Mouse (Mus musculus): ENCODE results near the gene Srpx.

Gene Srpx

DNA sequence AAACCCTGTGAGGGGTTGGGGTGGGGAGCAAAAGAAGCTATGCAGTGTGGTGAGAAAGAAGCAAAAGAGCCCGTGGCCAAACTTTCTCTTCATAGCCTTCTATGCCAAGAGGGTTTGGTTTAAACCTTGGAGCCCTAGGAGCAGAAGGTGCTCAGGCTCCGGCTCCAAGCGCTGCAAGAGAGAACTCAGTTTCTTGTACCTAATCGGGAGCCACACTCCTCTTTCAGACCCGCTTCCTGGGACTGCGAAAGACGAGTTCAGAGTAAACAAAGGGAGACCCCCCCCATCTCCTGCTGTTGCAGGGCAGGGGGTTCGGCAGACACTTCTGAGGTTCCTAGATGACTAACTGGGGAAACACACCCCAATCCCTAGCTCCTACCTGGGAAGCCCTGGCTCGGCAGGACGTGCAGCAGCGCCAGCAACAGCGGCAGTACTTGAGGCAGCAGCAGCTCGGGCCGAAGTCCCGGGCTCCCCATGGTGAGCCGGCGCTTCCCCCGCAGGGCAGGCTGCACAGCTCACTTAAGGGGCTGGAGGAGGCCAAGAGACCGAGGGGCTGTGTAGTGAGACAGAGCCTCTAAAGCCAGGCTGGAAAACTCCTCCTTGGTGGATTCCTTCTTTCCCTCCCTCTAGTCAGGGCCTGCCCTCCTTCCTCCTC is at the start of gene Srpx:
TSS of gene Srpx (minus strand) at position 645 of the 655 bp plus-strand sequence.
- in situ Hi-C loops (cut with MboI; ENCODE audit: unreplicated experiment in 2 of 2): no loop called here

DNA sequence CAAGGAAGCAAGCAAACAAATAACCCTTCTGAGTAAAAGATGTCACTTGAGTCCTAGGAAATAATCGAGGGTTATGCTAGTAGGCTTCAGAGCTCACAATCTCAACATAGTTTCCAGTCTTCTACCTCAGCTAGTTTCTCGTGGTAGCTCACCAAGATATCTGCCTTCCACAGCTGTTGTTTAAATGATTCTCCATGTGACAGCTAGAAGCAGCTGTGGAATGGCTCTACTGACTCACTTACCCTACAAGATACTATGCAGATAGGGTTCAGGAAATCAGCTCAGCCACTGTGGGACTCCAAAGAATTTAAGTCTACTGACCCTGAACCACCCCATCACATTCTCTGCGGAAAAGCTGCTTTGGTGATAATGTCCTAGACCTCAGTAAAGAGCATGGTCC is 34.9 kb upstream of the Srpx start:
- in situ Hi-C loops (cut with MboI; ENCODE audit: unreplicated experiment in 2 of 2): no loop called here

DNA sequence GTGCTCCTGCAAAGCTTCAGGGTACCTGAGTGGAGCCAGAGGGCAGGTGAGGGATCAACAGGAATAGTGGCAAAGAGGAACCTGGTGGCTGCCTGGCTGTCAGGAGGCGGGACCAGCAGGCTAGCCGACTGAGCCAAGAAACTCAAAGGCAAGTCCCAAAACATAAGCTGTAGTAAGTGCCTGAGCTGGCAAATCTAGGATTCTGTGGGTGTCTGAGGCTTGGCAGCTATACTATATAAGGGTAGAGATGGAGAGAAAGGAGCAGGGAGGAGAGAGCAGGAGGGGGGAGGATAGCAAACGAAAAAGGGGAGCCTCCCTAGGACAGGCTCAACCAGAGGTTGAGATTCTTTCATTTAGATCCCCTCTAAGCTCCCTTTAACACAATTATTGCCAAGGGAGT is 1.7 kb downstream of the Srpx start:
- in situ Hi-C loops (cut with MboI; ENCODE audit: unreplicated experiment in 2 of 2): no loop called here

DNA sequence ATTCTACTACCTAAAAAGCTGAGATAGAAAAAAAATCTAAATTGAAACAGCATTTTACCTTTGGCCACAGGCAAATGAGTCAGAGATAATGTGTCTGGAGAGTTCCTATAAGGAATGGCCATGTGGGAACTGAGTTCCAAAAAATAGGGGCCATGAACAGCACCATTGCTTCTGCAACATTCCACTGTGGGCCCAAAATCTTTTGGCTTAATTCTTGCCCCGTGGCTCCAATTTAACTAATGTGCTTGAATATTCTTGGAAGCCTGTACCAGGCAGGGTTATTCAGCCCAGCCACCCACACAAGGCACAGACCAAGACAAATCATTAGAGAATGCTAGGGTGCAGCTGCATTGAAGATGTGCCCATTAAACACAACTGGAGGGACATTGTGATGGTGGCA is 6.8 kb downstream of the Srpx start:
- in situ Hi-C loops (cut with MboI; ENCODE audit: unreplicated experiment in 2 of 2): no loop called here

DNA sequence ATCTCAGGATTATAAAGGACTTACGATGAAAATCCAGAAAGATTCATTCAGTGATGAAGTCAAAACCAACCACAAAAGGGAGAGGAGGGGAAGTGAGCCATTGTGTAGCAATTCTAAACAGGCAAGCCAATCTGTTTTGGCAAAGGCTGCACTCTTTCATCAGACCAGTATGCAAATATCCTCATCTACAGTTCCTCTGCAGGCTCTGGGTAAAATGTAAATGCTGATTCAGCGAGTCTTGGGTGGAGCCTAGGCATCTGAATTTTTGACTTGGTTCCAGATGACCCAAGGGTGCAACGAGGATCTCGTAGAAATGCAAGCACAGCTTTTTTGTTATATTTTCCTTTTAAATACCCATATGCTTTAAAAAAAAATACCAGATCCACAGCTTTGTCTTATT is 9.0 kb downstream of the Srpx start:
- in situ Hi-C loops (cut with MboI; ENCODE audit: unreplicated experiment in 2 of 2): no loop called here

DNA sequence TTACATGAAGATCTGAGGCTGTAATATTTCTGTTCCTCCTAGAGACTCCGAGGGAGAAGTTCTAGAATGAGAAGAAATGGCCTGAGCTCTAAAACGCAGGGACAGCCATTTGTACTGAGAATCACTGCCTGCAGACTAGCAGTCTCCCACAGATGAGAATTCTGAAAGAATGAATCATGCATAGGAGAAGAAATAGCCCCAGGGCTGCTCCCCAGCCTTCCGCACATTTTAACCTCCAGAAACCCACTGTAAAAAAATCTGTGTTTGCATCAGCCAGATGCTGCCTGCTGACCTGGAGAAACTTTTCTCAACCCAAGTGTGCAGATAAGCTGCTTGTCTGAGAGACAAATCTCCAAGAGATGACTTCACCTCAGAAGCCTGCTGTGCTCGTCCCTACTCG is 12.0 kb downstream of the Srpx start:
- in situ Hi-C loops (cut with MboI; ENCODE audit: unreplicated experiment in 2 of 2): no loop called here

DNA sequence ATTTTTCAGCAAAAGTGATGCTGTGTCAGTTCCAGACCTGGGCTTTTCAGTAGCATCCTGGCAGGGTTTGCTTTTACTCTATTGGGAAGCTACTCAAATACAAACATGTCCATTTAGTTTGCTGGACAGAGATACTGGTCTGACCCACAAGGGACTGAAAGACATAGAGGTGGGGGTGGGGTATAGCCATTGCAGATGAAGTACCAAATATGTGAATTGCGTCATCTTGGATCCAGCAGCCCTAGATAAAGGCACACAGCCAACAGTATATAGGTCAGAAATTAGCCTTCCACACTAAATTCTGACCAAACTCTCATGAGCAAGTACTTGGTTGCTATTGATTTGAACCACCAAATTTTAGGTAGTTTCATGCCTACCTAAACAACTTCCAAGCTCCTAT is 14.8 kb downstream of the Srpx start:
- in situ Hi-C loops (cut with MboI; ENCODE audit: unreplicated experiment in 2 of 2): no loop called here

DNA sequence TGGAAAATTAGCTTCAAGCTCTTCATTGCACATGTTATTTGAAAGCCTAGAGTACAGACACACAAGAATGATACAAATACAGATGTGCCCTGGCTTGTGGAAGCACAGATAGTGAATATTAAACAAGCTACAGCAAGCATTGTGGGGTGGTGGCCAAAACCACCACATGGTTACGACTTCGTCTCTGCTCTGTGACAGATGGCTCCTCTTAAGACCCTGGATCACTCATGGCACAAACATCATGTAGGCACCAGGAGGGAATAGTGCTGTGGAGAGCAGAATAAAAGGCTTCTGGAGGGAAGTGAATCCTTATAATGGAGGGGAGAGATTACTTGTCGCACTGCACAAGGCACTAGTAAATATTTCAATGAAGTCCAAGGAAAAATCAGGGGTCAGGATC is 21.7 kb downstream of the Srpx start:
- in situ Hi-C loops (cut with MboI; ENCODE audit: unreplicated experiment in 2 of 2): no loop called here

DNA sequence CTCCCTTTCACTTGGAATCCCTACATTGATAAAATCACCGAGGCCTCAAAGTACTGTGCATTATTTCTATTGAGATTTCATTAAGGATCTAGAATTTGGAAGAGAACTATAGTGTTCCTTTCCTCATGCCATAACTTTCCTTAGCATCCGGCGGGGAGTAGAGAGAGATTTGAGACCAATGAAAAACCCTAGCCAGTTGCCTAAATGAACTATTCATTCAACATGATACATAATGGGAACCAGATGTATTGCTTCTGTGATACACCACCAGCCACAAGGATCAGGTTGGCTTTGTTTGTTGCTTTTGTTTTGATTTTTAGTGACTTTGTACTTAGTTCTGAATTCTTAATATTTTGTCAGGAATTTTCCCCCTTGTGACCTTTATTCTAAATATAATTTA is 37.1 kb downstream of the Srpx start:
- in situ Hi-C loops (cut with MboI; ENCODE audit: unreplicated experiment in 2 of 2): no loop called here

DNA sequence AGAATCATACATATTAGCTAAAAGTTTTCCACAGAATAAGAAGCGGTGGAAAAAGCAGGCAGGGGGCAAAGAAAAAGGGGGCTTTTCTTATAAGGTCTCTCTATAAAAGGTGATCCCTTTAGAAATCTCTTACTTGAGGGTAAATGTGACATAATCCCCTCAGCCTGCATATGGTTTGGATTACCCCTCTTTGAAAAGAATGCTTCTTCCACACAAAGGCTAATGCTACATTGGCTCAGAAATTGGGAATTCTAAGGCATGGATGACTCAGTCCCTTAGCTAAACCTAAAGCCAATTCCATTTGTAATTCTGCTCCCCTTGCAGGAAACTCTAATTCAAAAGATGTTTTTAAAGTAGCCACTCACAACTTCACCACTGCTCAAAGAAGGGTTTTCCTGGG is 37.5 kb downstream of the Srpx start:
- in situ Hi-C loops (cut with MboI; ENCODE audit: unreplicated experiment in 2 of 2): no loop called here

DNA sequence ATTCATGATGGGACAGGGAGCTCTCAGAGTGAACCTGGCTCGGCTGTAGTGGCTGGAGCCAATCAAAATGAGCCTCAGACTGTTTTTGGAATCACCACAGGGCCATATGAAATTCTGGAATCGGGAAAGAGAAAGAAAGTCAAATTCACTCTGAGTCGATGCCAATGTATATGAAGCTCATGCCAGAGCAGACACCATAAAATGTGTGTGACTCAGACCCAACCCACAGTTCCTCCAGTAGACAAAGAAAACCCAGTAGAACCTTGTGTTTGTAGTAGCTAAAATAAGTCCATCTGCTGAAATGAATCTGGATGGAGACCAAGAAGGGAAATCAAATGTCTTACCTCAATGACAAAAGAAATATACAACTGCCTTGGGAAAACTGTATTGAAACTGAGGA is 43.5 kb downstream of the Srpx start:
- in situ Hi-C loops (cut with MboI; ENCODE audit: unreplicated experiment in 2 of 2): no loop called here

DNA sequence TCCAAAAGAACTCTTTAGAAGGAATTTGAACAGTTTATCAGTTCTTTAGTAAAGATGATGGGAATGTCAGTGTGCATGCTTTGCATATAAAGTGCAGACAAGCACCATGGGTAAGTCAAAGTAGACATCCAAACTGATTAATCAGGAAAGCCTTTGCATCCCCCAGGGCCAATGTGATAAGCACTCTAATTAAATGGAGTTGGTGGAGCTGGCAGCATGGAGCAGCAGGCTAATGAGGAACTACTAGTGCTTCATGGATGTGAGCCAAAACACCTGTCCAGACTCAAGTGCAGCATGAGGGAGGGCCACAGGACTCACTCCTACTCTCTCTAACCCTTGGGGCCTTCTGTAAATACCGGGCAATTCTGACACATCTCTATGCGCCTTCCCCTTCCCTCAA is 46.0 kb downstream of the Srpx start:
- in situ Hi-C loops (cut with MboI; ENCODE audit: unreplicated experiment in 2 of 2): no loop called here

DNA sequence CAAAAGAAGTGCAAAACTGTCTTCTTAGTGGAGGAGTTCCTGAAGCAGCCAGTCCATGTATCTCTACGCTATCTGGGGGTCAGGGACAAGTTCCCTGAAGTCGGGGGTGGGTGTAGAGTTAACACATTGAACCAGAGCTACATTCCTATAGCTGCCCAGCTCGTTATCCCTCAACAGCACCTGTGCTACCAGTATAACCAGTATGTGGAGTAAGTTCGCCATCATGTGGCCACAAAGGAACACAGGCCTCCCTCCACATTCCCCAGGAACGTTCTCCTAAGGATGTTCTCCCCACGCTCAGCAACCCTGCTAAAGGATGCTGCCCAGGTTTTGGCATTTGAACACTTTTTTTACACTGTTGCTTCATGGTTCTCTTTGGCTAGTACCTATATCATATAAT is 46.8 kb downstream of the Srpx start:
- in situ Hi-C loops (cut with MboI; ENCODE audit: unreplicated experiment in 2 of 2): no loop called here

DNA sequence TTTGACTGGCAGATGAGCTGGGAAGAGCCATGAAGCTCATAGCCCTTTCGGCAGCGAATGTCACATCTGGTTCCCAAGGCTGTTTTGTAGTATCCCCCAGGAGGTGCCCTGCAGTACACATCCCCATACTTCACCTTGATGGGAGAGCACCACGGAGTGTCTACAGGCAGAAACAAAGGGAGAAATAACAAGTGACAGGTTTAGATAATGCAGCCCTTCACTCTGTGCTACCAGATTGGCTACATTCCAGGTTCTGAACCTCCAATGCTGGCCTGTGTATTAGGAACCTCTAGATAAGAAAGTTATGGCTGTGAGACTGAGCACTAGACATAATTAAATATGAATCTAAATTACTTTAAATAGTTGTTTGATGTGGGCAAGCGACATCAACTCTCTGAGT is 48.1 kb downstream of the Srpx start:
- in situ Hi-C loops (cut with MboI; ENCODE audit: unreplicated experiment in 2 of 2): no loop called here

DNA sequence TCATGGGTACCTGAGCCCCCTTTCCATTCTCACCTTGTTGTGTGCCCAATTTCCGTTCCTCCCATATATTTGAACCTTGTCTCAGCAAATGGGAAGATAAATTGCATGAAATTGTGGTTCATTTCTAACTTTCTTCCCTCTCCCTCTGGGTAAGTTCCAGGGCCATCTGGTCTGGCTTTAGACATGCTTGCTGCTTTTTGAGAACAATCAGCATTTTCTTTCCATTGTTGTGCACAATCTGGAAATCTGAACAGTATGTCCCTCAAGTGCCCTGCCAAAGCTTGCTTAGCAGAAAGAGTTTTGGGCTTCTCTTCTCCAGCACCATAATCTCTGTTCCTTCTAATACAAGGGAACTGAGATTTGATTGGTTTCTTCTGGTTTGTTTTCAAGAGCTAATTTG is 53.7 kb downstream of the Srpx start:
- in situ Hi-C loops (cut with MboI; ENCODE audit: unreplicated experiment in 2 of 2): no loop called here

DNA sequence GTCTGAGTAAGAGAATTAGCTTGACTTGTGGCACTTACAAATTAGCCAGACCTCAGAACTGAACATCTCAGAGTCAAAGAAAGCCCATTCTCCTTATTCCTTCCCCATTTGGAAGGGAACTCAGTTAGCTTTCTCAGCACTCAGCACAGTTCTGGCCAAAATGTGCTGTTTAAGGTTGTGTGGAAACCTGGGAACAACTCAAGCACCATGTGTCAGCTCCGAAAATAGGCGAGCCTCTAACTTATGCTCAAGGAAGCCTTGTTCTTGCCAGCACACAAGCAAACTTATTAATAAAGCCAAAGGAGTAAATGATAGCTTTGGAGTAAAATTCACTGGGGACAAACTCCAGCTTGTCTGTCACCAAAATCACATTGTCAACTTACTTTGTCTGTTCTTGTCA is 54.1 kb downstream of the Srpx start:
- in situ Hi-C loops (cut with MboI; ENCODE audit: unreplicated experiment in 2 of 2): no loop called here

DNA sequence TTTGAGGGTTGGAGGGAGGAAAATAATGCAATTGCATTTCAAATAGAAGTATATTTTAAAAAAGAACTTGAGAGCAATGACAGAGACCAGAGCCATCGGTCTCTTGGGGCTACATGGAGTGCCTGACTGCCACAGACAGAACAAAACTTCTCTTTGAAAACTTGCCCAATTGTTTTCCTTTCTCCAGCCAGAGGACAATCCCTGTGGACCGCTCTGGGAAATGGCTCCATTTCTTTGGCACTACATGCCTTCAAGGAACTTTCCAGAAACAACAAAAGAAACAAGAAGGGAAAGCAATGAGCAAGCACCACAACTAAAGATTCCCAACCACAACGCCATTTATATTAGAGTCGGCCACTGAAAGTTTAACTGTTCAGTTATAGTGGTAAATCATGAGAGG is 55.3 kb downstream of the Srpx start:
- in situ Hi-C loops (cut with MboI; ENCODE audit: unreplicated experiment in 2 of 2): no loop called here

DNA sequence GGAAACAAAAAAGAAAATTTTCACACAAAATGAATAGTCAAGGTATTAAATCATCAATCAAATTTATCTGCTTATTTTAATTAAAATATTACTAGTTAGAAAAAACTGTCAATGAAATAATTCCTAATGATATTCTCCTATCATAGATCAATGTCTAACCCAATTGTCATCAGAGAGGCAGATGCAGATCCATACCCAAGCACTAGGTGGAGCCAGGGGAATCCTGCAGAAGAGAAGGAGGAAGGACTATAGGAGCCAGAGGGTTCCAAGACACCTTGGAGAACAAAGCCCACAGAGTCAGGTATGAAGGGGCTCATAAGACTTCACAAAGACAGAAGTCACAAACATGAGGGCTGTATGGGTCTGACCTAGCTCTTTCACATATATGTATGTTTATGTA is 82.8 kb downstream of the Srpx start:
- in situ Hi-C loops (cut with MboI; ENCODE audit: unreplicated experiment in 2 of 2): no loop called here

DNA sequence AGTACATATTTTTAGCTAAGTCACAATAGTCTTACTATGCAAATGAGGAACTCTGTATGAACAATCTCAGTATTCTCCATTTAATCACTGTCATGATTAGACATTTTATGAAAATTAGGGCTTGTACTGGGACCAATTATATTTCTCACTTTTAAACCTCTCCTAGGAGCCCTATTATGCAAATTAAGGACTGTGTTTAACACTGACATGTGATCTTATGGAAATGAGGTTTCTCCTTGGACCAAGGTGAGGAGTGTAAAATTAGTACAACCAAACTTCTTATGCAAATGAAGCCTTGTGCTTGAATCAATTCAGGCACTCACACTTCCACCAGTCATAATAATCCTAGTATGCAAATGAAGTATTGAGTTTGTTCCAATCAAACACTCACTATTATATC is 107.3 kb downstream of the Srpx start:
- in situ Hi-C loops (cut with MboI; ENCODE audit: unreplicated experiment in 2 of 2): no loop called here

DNA sequence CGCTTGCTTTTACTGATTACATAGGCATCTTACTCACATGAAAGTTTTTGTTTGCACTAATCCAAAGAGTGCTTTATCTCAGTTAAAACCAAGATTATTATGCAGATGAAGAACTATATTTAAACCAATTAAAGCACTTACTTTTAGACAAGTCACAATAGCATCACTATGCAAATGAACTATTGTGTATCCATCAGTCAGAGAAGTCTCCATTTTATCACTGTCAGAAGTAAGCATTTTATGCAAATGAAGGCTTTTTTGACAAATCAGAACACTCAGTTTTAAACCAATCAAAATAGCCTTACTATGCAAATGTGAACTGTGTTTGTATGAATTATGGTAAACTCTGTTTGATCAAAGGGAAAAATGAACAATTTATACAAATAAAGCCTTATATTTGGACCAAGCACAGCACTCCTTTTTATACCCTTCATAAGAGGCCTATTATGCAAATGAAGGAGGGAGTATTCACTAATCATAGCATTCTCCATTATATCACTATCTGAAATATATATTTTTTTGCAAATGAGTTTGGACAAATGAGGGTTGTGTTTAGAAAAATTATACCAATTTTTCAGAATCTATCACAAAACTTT is 109.7 kb downstream of the Srpx start:
- in situ Hi-C loops (cut with MboI; ENCODE audit: unreplicated experiment in 2 of 2): no loop called here

DNA sequence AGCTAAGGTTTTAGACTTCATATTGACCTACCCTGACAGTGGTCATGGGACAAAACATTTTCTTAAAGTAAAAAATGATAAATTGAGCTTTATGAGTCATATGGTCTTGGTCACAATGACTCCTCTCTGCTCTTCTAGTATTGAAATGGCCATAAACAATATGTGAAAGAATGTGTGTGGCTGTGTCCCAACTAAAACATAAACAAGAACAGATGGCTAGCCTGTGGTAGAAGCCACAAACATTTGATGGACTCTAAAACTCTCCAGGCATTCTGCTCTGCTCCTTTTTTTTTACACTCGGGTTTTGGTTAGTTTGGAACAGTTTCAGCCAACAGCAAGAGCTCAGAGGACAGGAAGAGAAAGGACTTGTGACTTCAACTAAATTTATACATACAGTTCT is 111.6 kb downstream of the Srpx start:
- in situ Hi-C loops (cut with MboI; ENCODE audit: unreplicated experiment in 2 of 2): no loop called here

DNA sequence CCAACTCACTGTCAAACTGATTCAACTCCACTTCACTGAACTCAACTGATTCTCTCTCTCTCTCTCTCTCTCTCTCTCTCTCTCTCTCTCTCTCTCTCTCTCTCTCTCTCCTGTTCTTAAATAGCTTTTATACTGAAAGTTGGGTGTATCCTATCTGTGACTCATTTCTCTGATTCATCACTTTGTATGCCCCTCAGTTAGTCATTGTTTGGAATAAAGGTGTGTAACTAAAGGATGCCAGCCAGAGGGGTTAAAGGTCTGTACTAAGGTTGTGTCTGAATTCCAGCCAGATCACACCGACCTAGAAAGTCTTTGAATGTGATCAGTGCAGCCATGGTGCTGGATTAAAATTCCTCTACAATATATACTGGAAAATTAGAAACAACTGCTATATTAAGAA is 116.8 kb downstream of the Srpx start:
- in situ Hi-C loops (cut with MboI; ENCODE audit: unreplicated experiment in 2 of 2): no loop called here
